Mouse (Mus musculus) heart, embryonic 13.5 days (tissue): Measurements from ENCODE around the gene Ranbp9. TPM values are rescaled to one million over a fixed set of nuclear protein-coding genes. Genes with fewer than 3 reads are reported as not detected.
"Not testable (repeated sequence)": the region's sequence is repeated elsewhere in the genome, so short reads cannot be mapped to it uniquely, and the experiment has no call there.

Experiments used
- ATAC-seq: fragments of 200-750 bp; cut with Nextera tagmentation; 2 replicates; pipeline ENCODE4 v1.8.0; 2017; ENCODE audit warnings: moderate TSS enrichment; ENCODE audit not compliant: insufficient number of reproducible peaks, low FRiP score, low TSS enrichment; ENCODE audit errors: extremely low read depth
- H3K27ac ChIP-seq: fragments of 300-500 bp; sonication (generic); replicated peaks from 2 replicates; pipeline ENCODE4 v1.5.1; 2015; ENCODE audit warnings: moderate library complexity, mild to moderate bottlenecking, inconsistent platforms
- H3K27me3 ChIP-seq: fragments of 300-500 bp; sonication (generic); replicated peaks from 2 replicates; pipeline ENCODE4 v1.6.1; 2015; ENCODE audit warnings: mild to moderate bottlenecking, inconsistent platforms
- H3K36me3 ChIP-seq: fragments of 300-500 bp; sonication (generic); 2 replicates; pipeline ENCODE4 v1.6.1; 2015; ENCODE audit warnings: mild to moderate bottlenecking, inconsistent platforms
- H3K4me1 ChIP-seq: fragments of 300-500 bp; sonication (generic); 2 replicates; pipeline ENCODE4 v1.6.1; 2015; ENCODE audit warnings: inconsistent platforms
- H3K4me2 ChIP-seq: fragments of 300-500 bp; sonication (generic); 2 replicates; pipeline ENCODE4 v1.6.1; 2015; ENCODE audit warnings: inconsistent platforms, mild to moderate bottlenecking, moderate library complexity
- H3K4me3 ChIP-seq: fragments of 300-500 bp; sonication (generic); 2 replicates; pipeline ENCODE4 v1.5.1; 2015; ENCODE audit warnings: moderate library complexity, mild to moderate bottlenecking, inconsistent platforms
- H3K9ac ChIP-seq: fragments of 300-500 bp; sonication (generic); 2 replicates; pipeline ENCODE4 v1.6.1; 2015; ENCODE audit warnings: inconsistent platforms, mild to moderate bottlenecking, moderate library complexity
- H3K9me3 ChIP-seq: fragments of 300-500 bp; sonication (generic); 2 replicates; pipeline ENCODE4 v1.6.1; 2016; ENCODE audit warnings: inconsistent platforms
- WGBS: fragments of 180-500 bp; shearing (Covaris S2); methylation state at CpG from one replicate; pipeline ENCODE4 v1.1.7; 2015; ENCODE audit warnings: mixed read lengths; 5-methylcytosine and 5-hydroxymethylcytosine counted together
- polyA plus RNA-seq: library from polyadenylated mRNA; unstranded; fragments of >200 nt; fragmentation: Nextera tagmentation; extraction: Ambion mirVana; gene quantifications from 2 replicates; pipeline ENCODE4 v1.2.1, GENCODE M21; 2015

The Ranbp9 gene
- polyA plus RNA-seq, 1 experiment from 2014 or later: 4.9 TPM

DNA sequence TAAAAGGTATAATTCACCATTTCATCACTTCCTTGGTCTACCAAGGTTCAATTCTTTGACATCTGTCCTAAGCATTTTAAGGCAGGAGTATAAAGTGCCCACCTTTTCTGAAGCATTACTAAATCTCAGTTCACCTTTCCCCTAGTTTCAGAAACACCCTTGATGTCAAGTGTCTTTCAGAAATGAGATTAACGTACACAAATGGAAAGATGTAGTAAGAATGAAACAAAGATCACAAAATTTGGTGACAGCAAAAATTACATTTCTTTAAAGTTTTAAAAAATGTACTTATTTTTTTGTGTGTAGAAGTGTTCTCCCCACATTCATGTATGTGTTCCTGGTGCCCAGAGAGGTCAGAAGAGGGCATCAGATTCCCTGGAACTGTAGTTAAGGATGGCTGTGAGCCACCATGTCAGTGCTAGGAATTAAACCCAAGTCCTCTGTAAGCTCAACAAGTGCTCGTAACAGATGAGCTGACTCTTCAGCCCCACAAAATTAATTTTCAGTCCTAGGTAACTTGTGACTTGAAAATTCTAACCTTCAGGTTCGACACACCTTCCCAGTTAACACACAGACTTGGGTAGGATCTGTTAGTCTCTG is 3.9 kb downstream of the Ranbp9 start:
- H3K4me2 ChIP-seq: no peak overlapping the region
- H3K27me3 ChIP-seq: no peaks in the 10 kb centered on the region
- 83% methylated on average over 3 of the region's 3 CpGs for WGBS

DNA sequence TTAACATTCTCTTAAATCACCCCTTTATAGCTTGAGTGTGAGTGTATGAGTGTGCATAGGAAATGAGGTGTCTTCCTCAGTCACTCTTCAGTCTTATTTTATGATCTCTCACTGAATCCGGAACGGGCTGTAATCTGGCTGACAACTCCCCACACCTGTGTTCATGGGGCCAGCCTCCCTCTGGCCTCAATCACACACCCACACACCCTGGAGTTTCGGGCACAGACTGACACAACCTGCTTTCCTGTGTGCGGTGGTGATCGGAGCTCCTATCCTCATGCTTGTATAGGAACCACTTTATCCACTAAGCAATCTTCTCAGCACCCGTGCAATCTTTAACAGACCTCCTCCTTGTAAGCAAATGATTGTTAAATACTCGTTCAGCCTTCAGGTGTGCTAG is 4.9 kb downstream of the Ranbp9 start:
- H3K9me3 ChIP-seq: no peaks in the 10 kb centered on the region
- peaks cover 62% of the 10 kb centered on the region for H3K4me1 ChIP-seq
- no peak overlapping the region for H3K4me2 ChIP-seq
- H3K4me3 ChIP-seq: no peak overlapping the region
- no peak overlapping the region for H3K9ac ChIP-seq
- H3K36me3 ChIP-seq: no peaks in the 10 kb centered on the region
- ATAC-seq: no peak
- no peak overlapping the region for H3K27ac ChIP-seq
- 84% methylated on average over 7 of the region's 7 CpGs for WGBS
- H3K27me3 ChIP-seq: no peaks in the 10 kb centered on the region

More for the DNA sequence above, 3.9 kb downstream of the Ranbp9 start:
- ATAC-seq: no peak
- Histone ChIP-seq H3K4me3 (no peak overlapping the region), H3K27ac (no peak overlapping the region), H3K9ac (no peak overlapping the region), H3K36me3 (no peaks in the 10 kb centered on the region), H3K9me3 (no peaks in the 10 kb centered on the region), H3K4me1 (peaks cover 60% of the 10 kb centered on the region)

DNA sequence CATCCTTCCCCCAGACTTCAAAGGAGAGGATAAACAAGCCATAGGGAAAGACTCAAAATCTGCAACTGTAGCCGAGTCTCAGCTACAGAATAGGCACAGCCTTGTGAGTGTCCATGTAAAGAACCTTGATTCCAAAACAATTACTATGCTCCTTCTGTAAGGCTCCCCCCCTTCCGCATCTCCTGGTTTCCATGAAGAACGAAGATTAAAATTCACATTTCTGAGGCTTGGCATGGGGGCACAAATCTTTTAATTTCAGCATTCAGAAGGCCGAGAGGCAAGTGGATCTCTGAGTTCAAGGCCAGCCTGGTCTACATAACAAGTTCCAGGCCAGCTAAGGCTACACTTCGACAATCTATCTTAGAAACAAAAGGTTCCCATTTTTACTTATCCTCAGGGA is 6.4 kb downstream of the Ranbp9 start:
- WGBS: 85% methylated on average over 5 of the region's 5 CpGs
- H3K9ac ChIP-seq: no peak overlapping the region
- H3K4me3 ChIP-seq: no peak overlapping the region
- no peaks in the 10 kb centered on the region; the same call in 1 of the 2 replicates for H3K9me3 ChIP-seq
- no peaks in the 10 kb centered on the region for H3K27me3 ChIP-seq
- ATAC-seq: no peak
- no peak overlapping the region for H3K4me2 ChIP-seq
- H3K4me1 ChIP-seq: peaks cover 74% of the 10 kb centered on the region
- H3K36me3 ChIP-seq: 0 out of 2 replicates have a peak, but pooled peaks cover 1% of the 10 kb centered on the region
- H3K27ac ChIP-seq: no peak overlapping the region; the same call in 1 of the 2 replicates

DNA sequence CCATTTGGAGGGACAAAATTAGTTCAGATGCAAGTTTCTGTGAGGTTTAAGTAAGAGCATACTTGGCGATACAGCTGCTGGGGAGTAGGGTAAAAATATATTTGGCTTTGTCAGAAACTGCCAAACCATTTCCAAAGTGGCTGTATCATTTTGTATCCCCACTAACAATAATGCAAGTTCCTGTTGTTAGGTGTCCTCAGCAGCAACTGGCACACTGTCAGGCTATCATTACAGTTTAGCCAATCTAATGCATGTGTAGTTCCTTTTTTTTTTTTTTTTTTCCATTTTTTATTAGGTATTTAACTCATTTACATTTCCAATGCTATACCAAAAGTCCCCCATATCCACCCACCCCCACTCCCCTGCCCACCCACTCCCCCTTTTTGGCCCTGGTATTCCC is 9.2 kb downstream of the Ranbp9 start:
- ATAC-seq, H3K9me3 ChIP-seq, H3K4me3 ChIP-seq, H3K27ac ChIP-seq, H3K9ac ChIP-seq, H3K36me3 ChIP-seq, H3K4me2 ChIP-seq, H3K27me3 ChIP-seq: not testable (repeated sequence)
- 73% methylated on average over 1 of the region's 1 CpGs for WGBS
- H3K4me1 ChIP-seq: peaks cover 62% of the 10 kb centered on the region

DNA sequence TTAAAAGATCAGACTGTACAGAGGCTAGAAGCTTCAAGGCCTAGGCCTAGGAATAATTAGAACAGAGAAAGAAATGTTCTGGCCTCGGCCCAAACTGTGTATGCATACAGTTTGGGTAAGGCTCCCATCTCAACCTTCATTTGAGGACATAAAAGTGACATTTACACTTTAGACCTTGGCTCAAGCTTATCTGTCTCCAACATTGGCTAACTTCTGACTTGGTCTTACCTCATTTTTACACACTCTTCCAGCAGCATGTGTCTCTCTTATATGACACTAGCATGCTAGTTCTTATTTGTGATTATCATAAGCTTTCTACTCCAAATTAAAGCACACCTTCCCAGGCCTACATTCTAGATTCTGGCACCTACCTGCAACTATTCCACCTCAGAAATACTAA is 11.5 kb downstream of the Ranbp9 start:
- no peaks in the 10 kb centered on the region for H3K27me3 ChIP-seq
- ATAC-seq: no peak
- no peak overlapping the region for H3K9ac ChIP-seq
- peaks cover 51% of the 10 kb centered on the region for H3K4me1 ChIP-seq
- no peak overlapping the region for H3K4me3 ChIP-seq
- no peaks in the 10 kb centered on the region; the same call in 1 of the 2 replicates for H3K9me3 ChIP-seq
- H3K36me3 ChIP-seq: 0 out of 2 replicates have a peak, but pooled peaks cover 4% of the 10 kb centered on the region
- H3K27ac ChIP-seq: no peak overlapping the region
- 75% methylated on average over 1 of the region's 1 CpGs for WGBS
- no peak overlapping the region for H3K4me2 ChIP-seq

DNA sequence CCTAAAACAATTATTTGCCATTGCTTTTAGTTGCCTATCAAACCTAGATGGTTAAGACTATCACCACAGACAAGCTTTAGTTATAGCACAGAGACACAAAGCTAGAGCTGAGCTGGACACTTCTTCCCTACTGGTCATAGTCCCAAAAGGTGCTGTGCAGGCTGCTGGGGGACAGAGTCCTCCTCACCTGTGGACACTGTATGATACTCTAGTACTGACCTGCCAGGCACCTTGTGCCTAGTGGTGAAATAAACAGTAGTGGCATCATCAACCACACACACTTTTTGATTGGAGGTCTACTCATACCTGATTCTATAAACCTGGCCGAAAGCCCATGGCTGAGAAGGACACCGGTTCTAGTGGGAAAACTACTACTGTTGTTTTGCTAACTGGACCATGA is 16.5 kb downstream of the Ranbp9 start:
- peaks cover 12% of the 10 kb centered on the region for H3K4me1 ChIP-seq
- H3K9ac ChIP-seq: no peak overlapping the region
- no peak for ATAC-seq
- H3K9me3 ChIP-seq: no peaks in the 10 kb centered on the region; the same call in 1 of the 2 replicates
- H3K36me3 ChIP-seq: peaks cover 17% of the 10 kb centered on the region
- no peak overlapping the region for H3K4me3 ChIP-seq
- H3K27ac ChIP-seq: no peak overlapping the region
- H3K27me3 ChIP-seq: no peaks in the 10 kb centered on the region
- H3K4me2 ChIP-seq: no peak overlapping the region
- WGBS: 96% methylated on average over 2 of the region's 2 CpGs

DNA sequence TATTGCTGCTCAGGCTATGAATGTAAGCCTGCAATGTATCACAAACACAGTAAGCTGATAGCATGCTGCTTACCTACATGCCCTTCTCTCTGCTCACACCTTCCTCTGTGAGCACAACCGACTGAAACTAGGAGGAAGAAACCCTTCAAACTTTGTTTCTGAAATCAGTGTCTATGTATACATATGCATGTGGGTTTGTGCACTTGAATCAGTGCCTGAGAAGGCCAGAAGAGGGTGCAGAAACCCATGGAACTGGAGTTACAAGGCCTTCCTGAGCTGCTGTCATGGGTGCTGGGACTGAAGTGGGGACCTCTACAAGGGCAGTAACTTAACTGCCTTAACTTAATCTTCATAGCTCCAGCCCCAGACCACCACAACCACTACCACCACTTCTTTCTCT is 23.9 kb downstream of the Ranbp9 start:
- no peak overlapping the region for H3K9ac ChIP-seq
- WGBS: 32% methylated on average over 1 of the region's 1 CpGs
- no peak overlapping the region for H3K4me2 ChIP-seq
- no peak overlapping the region for H3K27ac ChIP-seq
- peaks cover 19% of the 10 kb centered on the region for H3K36me3 ChIP-seq
- no peaks in the 10 kb centered on the region for H3K9me3 ChIP-seq
- no peak for ATAC-seq
- H3K4me1 ChIP-seq: peaks cover 34% of the 10 kb centered on the region
- no peaks in the 10 kb centered on the region for H3K27me3 ChIP-seq
- no peak overlapping the region for H3K4me3 ChIP-seq

DNA sequence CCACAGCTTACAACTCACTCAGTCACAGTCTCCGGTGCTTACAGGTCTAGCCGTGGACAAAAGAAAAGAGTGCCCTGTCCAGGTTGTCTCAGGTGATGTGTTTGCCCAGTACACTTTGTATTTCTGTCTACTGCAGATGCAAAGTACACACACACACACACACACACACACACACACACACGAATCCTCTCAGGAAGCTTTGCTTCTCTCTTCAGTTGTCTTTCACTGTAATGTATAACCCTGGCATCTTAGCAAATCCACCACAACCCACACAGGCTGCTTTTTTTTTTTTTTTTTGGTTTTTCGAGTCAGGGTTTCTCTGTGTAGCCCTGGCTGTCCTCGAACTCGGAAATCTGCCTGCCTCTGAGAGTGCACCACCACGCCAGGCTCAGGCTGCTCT is 26.7 kb downstream of the Ranbp9 start:
- 87% methylated on average over 7 of the region's 7 CpGs for WGBS
- peaks cover 34% of the 10 kb centered on the region for H3K4me1 ChIP-seq
- no peak for ATAC-seq

DNA sequence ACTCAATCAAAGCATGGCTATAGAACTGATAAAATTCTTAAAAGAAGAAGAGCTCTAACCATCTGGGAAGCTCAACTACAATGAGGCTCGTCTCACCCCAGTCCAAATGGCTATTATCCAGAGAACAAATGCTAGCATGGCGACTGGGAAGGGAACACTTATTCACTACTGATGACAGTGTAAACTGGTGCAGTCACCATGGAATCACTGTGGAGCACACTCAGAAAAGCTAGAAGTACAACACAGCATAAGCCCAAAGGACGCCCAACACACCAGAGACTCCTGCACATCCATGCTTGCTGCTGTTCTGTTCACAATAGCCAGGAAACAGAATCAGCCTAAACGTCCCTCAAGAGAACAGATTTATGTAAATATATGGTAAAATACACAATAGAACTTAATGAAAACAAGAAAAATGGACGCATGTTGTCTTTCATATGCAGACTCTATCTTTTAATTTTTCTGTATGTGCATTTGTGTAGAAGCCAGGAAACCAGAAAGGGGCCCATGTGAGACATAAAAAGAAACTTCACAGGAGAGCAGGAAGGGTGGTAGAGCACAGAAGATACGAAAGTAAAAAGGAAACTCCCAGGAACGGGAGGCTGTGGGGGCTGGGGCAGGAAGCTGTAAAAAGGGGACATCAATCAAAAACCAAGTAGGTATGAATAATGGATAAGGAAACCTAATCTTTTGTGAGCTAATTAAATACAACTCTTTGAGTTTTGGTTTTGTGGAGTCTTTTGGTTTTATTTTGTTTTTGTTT is 28.1 kb downstream of the Ranbp9 start:
- Histone ChIP-seq H3K4me3 (no peak overlapping the region), H3K4me1 (peaks cover 37% of the 10 kb centered on the region), H3K4me2 (peak overlapping the region; percentile 20), H3K9ac (no peak overlapping the region), H3K9me3 (no peaks in the 10 kb centered on the region), H3K27me3 (no peaks in the 10 kb centered on the region), H3K36me3 (peaks cover 4% of the 10 kb centered on the region; the same call in 1 of the 2 replicates), H3K27ac (peak overlapping the region; percentile 55)
- ATAC-seq: no peak
- WGBS: 52% methylated on average over 7 of the region's 7 CpGs

More for the DNA sequence above, 26.7 kb downstream of the Ranbp9 start:
- Histone ChIP-seq H3K4me2 (no peak overlapping the region), H3K36me3 (peaks cover 4% of the 10 kb centered on the region; the same call in 1 of the 2 replicates), H3K4me3 (no peak overlapping the region), H3K9ac (no peak overlapping the region), H3K9me3 (no peaks in the 10 kb centered on the region), H3K27ac (no peak overlapping the region), H3K27me3 (no peaks in the 10 kb centered on the region)

DNA sequence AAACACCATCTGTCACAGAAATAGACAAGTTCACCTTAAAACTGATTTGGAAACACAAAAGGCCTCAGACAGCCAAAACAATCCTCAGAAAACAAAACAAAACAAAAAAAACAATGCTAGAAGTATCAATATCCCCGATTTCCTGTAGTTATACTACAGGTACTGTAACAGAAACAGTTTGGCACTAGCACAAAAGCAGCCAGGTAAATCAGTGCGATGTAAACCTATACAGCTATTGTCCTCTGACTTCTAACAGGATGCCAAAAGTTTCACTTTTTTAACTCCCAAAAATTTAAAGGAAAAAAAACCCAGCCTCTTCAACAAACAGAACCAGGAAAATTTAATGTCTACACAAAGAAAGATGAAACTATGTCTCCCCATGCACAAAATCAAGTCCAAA is 28.9 kb downstream of the Ranbp9 start:
- H3K36me3 ChIP-seq: peaks cover 4% of the 10 kb centered on the region; the same call in 1 of the 2 replicates
- no peak overlapping the region for H3K4me2 ChIP-seq
- no peak for ATAC-seq
- H3K27ac ChIP-seq: no peak overlapping the region
- WGBS: 77% methylated on average over 2 of the region's 2 CpGs
- no peaks in the 10 kb centered on the region for H3K9me3 ChIP-seq
- H3K4me3 ChIP-seq: no peak overlapping the region
- no peak overlapping the region for H3K9ac ChIP-seq
- H3K27me3 ChIP-seq: no peaks in the 10 kb centered on the region
- peaks cover 41% of the 10 kb centered on the region for H3K4me1 ChIP-seq

DNA sequence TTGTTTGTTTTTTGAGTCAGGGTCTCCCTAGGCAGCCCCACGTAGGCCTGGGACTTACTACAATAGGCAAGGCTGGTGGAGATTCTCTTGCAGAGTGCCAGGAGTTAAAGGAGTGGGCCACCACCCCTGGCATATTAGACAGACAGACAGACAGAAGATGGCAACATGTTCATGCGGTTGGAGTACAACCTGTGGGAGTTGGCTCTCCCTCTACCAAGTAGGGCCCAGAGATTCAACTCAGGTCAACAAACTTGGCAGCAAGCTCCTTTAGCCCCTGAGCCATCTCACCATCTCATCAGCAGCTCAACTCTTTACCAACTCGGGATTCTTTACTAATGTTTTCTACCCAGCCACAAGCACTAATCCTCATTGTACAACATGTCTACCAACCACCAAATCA is 30.4 kb downstream of the Ranbp9 start:
- ATAC-seq: no peak
- Histone ChIP-seq H3K27me3 (no peaks in the 10 kb centered on the region), H3K9ac (no peak overlapping the region), H3K9me3 (no peaks in the 10 kb centered on the region), H3K36me3 (peaks cover 4% of the 10 kb centered on the region; the same call in 1 of the 2 replicates), H3K4me1 (peaks cover 41% of the 10 kb centered on the region), H3K4me2 (no peak overlapping the region), H3K4me3 (no peak overlapping the region), H3K27ac (no peak overlapping the region)
- 73% methylated on average over 3 of the region's 3 CpGs for WGBS

DNA sequence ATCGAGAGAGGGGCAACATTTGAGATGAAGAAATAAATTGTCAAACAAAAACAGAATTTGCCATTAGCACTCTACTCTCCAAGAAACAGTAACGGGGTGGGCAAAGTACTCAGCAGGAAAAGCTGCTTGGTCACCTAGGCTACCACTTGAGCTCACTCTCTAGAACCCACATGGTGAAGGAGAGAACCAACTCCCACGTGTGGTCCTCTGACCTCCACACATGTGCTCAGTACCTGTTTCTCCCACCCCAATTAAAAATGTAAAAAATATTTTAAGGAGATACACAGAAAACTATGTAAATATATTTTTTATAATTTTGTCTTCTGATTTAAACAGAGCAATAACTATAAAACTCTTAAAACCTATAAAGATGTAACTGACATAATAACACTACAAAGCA is 33.4 kb downstream of the Ranbp9 start:
- H3K27me3 ChIP-seq: no peaks in the 10 kb centered on the region
- H3K4me3 ChIP-seq: no peak overlapping the region
- H3K27ac ChIP-seq: no peak overlapping the region
- no peak overlapping the region for H3K4me2 ChIP-seq
- peaks cover 30% of the 10 kb centered on the region for H3K4me1 ChIP-seq
- no peak for ATAC-seq
- no peaks in the 10 kb centered on the region for H3K36me3 ChIP-seq
- WGBS: 66% methylated on average over 3 of the region's 3 CpGs
- H3K9me3 ChIP-seq: no peaks in the 10 kb centered on the region
- no peak overlapping the region for H3K9ac ChIP-seq
